Mouse (Mus musculus): ENCODE data around the gene Nr5a1.

DNA sequence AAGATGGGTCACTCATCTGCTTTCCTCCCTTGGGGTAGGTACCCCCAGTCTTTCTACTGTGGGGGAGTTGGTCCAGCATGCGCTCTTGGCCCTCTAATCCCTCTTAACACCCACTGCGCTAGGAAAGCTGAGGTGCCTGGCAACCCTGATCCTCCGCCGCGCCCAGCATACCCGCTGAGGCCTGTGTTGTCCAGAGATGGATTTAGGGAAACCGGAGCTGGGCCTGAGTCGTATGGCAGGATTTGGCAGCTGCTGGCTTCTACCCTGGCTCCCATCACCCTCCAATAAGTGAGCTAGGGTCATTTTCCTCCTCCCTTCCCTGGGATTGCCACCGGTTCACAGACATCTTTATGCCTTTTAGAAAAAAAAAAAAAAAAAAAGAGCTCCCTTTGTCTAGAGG, 18.6 kb downstream of the Nr5a1 start:
- no peak for TF ChIP-seq CTCF (IDR thresholded peaks at IDR 0.05; ENCODE audit: low read depth)
- TF ChIP-seq EP300 (optimal IDR thresholded peaks at IDR 0.05), result no peak

Data from stomach, postnatal 0 days (tissue).